Mouse (Mus musculus): Measurements from ENCODE around the gene Atad3a.

The Atad3a gene

GRCm38 (mm10) chr4:155739152-155739551, 21.7 kb downstream of the Atad3a start:
- no peak for DNase-seq

GRCm38 (mm10) chr4:155738262-155738661, 22.6 kb downstream of the Atad3a start:
- peak; percentile 53 for DNase-seq

GRCm38 (mm10) chr4:155736421-155736820, 24.5 kb downstream of the Atad3a start:
- DNase-seq = no peak

GRCm38 (mm10) chr4:155735788-155736187, 25.1 kb downstream of the Atad3a start:
- DNase-seq = no peak

GRCm38 (mm10) chr4:155734951-155735702, 25.8 kb downstream of the Atad3a start:
- peak; percentile 51 for DNase-seq

GRCm38 (mm10) chr4:155734350-155734941, 26.4 kb downstream of the Atad3a start, which contains the start of gene Tmem240:
Gene Tmem240, plus strand, starts transcription at chr4:155734800.
- peak; percentile 92 for DNase-seq

- DNase-seq = no peak
Measured at GRCm38 (mm10) chr4:155733267-155733666, 27.6 kb downstream of the Atad3a start.

GRCm38 (mm10) chr4:155727993-155728392, 32.9 kb downstream of the Atad3a start:
- DNase-seq = no peak

- no peak for DNase-seq
Measured at GRCm38 (mm10) chr4:155721668-155722083, 39.2 kb downstream of the Atad3a start.

- no peak for DNase-seq
Measured at GRCm38 (mm10) chr4:155710521-155711252, 50.2 kb downstream of the Atad3a start.

- DNase-seq = no peak
Measured at GRCm38 (mm10) chr4:155708988-155709387, 51.9 kb downstream of the Atad3a start.

- no peak for DNase-seq
Measured at GRCm38 (mm10) chr4:155708582-155708981, 52.3 kb downstream of the Atad3a start.

GRCm38 (mm10) chr4:155705592-155705929, 55.3 kb downstream of the Atad3a start:
- no peak for DNase-seq

GRCm38 (mm10) chr4:155704721-155705591, 55.9 kb downstream of the Atad3a start, which contains the start of gene Ssu72:
Gene Ssu72, plus strand, starts transcription at chr4:155704800.
- DNase-seq = peak; percentile 96

- DNase-seq = no peak
Measured at GRCm38 (mm10) chr4:155703425-155703929, 57.4 kb downstream of the Atad3a start.

- no peak for DNase-seq
Measured at GRCm38 (mm10) chr4:155700425-155700824, 60.5 kb downstream of the Atad3a start.

GRCm38 (mm10) chr4:155696261-155697255, 64.3 kb downstream of the Atad3a start:
- DNase-seq = no peak

GRCm38 (mm10) chr4:155695531-155696062, 65.3 kb downstream of the Atad3a start:
- DNase-seq = no peak

- peak; percentile 87 for DNase-seq
Measured at GRCm38 (mm10) chr4:155694482-155695401, 66.2 kb downstream of the Atad3a start.

GRCm38 (mm10) chr4:155694111-155694481, 66.8 kb downstream of the Atad3a start, which contains the start of gene Fndc10:
Gene Fndc10, plus strand, starts transcription at chr4:155694342.
- peak; percentile 79 for DNase-seq

Data from right cerebral cortex, postnatal 25 days (tissue).